Mouse (Mus musculus) spleen, embryonic (tissue): ENCODE measurements around the gene Traip.

Source experiments
- CTCF ChIA-PET: fragments of 350-600 bp; sonication (Branson Sonifier 250); formaldehyde crosslinking; loops from one replicate; lab custom pipeline; 2022; lab: Charles Lee

Gene Traip

DNA sequence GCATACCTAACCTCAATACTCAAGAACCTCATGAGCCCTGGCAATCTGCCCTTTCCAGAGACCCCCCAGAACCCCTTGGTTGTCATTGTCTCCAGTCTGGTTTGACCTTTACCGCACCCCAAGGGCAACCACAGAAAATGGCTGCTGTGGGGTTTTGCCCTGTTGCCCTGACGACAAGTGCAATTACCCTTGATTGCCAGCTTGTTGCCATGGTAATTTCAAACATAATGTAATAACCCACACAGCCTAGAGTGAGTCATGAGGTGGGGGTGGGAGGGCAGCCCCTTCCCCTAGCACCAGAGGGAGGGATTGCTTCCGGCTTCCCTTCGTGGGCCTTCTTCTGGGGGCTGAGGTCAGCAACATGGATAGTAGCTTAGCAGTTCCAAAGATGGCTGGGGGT, 17.7 kb upstream of the Traip start:
- CTCF ChIA-PET = no interaction called here

DNA sequence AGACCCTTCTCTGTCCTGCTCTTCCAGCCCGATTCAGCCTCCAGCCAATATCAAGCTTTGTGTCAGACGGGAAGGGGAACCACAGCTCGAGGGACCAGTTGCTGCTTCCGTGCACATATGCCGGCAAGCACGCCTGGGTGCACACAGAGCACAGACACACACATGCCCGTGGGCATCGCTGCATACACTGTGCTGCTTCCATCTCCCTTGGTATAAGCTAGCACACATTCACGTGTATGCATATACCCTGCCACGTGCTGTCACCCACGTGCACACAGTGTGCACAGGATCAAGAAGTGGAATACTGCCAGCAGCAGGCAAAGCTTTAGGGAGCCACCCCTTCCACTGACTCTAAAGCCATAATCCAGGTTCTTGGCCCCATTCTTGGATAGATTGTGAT, 15.8 kb upstream of the Traip start:
- CTCF ChIA-PET = no interaction called here

- CTCF ChIA-PET = no interaction called here
Measured at GRCm38 (mm10) chr9:107935374-107935773, 14.6 kb upstream of the Traip start, which contains the start of gene Camkv. Camkv (plus strand) TSS chr9:107935674.

DNA sequence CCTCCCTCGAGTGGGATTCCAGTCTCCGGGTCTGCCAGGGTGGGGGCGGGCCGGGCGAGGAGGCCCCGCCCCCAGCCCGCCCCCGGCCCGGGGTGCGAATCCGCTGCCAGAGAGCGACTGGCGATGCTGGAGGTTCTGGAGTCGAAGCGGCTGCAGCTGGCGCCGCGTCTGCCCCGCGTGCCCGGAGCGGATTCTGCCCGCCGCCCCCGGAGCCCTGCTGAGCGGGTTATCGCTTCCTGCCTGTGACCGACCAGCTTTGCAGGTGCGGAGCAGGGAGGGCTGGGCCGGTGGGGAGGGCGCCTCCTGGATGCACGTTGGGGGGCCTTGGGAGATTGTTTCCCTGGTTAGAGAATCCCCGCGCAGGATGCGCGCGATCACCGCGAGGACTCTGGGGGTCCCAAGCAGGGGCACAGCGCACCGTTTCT, 14.1 kb upstream of the Traip start:
- CTCF ChIA-PET = interaction anchor here (1.1 kb wide), 1 partner anchor 19 kb away, joined by 6 read pairs; no protein-coding TSS in a partner anchor

- CTCF ChIA-PET = interaction anchor here (1.1 kb wide), 1 partner anchor 19 kb away, joined by 6 read pairs; no protein-coding TSS in a partner anchor
Measured at GRCm38 (mm10) chr9:107936215-107936822, 13.6 kb upstream of the Traip start.

- CTCF ChIA-PET = interaction anchor here (1.1 kb wide), 1 partner anchor 18 kb away, joined by 6 read pairs; no protein-coding TSS in a partner anchor
Measured at GRCm38 (mm10) chr9:107936831-107937230, 13.1 kb upstream of the Traip start.

DNA sequence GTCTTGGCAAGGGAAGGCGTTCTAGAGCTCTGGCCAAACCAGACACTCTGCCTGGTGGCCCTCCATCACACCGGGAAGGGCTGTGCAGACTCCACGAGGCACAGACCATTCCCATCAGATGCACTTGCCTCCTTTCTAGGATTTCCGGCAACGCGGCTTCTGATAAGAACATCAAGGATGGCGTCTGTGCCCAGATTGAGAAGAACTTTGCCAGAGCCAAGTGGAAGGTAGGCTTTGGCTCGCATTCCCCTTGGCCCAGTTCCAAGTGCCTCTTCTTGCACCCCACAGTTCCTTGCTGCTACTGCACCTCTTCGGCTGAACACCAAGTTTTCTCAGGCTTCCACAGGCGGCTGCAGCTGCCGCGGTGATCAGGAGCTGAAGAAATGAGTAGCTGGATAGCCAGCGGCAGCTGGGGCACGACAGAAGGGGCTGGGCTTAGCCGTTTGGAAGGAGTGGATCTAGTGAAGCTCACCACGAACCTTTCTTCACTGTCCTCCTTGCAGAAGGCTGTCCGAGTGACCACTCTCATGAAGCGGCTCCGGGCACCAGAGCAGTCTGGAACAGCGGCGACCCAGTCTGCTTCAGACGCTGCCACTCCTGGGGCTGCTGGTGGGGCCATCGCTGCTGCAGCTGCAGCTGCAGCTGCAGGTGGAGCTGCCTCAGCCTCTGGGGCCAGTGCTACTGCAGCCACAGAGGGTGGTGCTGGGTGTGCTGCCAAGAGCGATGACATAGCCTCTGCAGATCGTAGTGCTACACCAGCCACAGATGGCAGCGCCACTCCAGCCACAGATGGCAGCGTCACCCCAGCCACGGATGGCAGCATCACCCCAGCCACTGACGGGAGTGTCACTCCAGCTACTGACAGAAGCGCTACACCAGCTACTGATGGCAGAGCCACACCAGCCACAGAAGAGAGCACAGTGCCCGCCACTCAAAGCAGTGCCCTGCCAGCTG, 2.4 kb upstream of the Traip start:
- CTCF ChIA-PET = interaction anchor here (1.0 kb wide), 1 partner anchor 43 kb away, joined by 3 read pairs; no protein-coding TSS in a partner anchor

DNA sequence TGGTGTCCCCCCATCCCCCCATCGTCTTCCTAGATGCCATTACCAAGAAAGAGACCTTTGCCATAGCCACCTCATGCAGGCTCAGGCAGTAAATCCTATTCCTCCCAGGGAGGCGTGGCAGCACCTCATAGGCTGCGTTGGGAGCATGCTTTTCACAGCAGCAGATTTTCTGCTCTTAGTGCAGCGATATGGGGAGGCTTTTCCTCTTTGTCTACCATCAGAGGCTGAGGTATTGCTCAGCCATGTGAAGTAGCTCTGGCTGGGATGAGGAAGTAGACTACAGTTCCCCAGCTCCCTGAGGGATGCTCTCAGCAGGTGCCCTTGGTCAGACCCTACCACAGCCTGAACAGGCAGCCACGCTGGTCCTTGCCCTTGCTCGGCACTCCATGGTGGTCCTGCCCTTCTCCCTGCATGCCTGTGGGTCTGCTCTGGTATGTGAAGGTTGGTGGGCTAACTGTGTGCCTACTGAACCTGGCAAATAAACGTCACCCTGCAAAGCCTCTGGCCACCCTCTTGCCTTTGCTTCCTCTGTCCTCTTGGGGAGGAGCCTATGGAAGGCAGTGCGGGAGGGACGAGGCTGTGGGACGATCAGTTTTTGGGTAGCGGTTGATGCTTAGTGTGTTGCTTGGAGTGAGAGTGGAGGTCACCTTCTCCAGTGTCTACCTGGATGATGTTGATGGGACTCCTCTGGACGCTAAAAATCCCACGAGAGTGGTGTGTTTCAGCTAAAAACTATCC, 583 bp upstream of the Traip start:
- CTCF ChIA-PET = interaction anchor here (0.8 kb wide), 1 partner anchor 55 kb away, joined by 3 read pairs; no protein-coding TSS in a partner anchor

DNA sequence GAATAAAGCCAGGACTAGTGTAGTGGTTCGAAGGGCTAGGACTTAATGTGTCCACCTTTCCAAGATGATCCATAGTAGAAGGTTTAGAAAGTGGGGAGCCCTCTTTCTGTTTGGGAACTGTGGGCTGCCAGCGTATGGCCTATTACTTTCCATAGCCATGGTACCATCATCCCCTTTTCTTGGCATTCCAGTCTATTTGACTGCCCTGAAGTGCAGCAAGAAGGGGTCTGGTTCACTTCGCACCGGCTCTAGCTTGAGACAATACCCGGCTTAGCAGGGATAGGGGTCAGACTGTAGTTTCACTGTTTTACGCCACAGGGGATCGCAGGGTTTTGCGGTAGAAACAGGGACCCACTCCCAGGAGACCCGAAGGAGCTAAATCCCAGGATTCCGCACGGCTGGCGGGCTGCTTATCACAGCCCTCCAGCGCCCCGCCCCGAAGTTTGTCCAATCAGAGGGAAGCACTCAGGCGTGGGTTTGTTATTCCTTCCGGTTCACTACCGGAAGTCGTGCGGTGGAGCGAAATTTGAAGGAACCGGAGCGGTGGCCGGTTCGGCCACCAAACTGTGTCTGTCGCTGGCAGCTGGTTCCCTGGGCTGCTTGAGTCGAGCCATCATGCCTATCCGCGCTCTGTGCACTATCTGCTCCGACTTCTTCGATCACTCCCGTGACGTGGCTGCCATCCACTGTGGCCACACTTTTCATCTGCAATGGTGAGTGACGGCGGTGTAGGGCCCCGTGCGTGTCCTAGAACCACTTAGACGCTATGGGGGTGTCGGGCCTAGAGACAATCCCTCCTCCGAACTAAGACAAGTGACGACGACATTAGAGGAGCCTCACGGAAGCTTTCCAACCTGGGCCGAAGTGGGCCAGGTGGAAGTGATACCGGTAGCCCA, 772 bp downstream of the Traip start:
- CTCF ChIA-PET = interaction anchor here (1.6 kb wide), 1 partner anchor 11 kb away, joined by 3 read pairs; no protein-coding TSS in a partner anchor

DNA sequence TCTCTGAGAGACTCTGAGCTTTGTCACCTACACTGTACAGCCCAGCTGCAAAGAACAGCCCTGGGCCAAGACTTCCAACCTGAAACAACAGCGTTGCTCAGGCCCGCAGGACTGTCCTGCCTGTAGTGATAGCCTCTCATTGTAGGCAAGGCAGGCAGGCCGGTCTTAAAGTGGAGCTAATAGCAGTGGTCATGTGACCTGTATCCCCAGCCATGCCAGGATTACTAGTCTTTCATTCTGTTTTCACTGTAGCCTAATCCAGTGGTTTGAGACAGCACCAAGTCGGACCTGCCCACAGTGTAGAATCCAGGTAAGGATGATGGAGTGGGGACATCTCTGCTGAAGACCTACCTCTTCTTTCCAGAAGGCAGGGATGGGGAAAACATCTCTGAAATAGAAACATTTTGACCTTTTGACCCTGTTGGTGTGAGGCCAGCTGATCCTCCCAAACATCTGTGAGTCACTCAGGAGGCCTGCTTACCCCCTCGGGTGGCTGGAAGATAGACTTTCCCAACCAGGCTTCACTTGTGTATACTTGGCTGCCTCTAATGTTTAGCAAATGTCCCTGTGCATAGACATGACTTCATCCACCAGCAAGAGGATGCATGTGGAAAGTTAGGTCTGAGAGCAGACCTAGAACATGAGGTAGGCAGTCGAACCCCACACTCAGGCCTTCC, 5.8 kb downstream of the Traip start:
- CTCF ChIA-PET = interaction anchor here (0.8 kb wide), 1 partner anchor 20 kb away, joined by 6 read pairs; no protein-coding TSS in a partner anchor

DNA sequence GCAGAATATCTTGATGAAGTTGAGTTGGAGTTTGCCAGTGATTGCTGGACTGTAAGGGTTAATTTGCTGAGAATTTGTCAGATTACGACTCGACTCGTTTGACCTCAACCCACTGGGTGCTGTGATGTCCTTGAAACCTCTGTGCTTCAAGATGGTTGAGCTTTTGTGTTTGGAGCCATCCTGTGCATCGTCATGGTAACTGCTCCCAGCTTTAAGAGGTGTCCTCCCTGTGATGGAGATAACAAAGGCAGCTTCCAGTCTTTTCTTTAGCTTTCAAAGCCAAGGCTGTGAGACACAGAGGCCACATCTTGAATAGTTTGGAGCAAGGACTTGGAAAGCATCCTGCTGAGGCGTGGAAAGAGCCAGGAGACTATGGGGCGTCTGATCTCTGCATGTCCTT, 7.2 kb downstream of the Traip start:
- CTCF ChIA-PET = interaction anchor here (0.8 kb wide), 1 partner anchor 65 kb away, joined by 3 read pairs; no protein-coding TSS in a partner anchor

GRCm38 (mm10) chr9:107959896-107960295, 10.0 kb downstream of the Traip start:
- CTCF ChIA-PET = no interaction called here

DNA sequence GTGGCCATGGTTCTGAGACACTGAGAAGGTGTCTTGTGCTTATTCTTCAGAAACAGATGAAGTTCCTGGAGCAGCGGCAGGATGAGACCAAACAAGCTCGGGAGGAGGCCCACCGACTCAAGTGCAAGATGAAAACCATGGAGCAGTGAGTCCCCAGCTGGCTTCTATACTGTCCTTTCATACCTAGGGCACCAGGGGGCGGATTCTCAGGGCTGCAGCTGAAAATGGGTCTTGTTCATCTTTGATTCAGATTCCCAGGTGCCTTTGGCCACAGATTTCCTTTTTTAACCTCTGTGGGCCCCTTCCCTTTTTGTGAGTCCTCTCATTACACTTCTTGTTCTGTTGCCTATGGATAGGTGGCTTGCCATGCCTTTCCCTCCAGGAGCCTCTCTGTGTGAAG, 11.0 kb downstream of the Traip start:
- CTCF ChIA-PET = interaction anchor here (1.0 to 1.1 kb wide), 2 partner anchors 10 to 27 kb away, joined by 3 read pairs; no protein-coding TSS in a partner anchor

- CTCF ChIA-PET = interaction anchor here (1.0 to 1.1 kb wide), 2 partner anchors 10 to 26 kb away, joined by 3 read pairs; no protein-coding TSS in a partner anchor
Measured at GRCm38 (mm10) chr9:107961351-107961762, 11.4 kb downstream of the Traip start.

- CTCF ChIA-PET = interaction anchor here (1.0 to 1.1 kb wide), 2 partner anchors 11 to 26 kb away, joined by 3 read pairs; no protein-coding TSS in a partner anchor
Measured at GRCm38 (mm10) chr9:107961881-107962280, 11.9 kb downstream of the Traip start.

DNA sequence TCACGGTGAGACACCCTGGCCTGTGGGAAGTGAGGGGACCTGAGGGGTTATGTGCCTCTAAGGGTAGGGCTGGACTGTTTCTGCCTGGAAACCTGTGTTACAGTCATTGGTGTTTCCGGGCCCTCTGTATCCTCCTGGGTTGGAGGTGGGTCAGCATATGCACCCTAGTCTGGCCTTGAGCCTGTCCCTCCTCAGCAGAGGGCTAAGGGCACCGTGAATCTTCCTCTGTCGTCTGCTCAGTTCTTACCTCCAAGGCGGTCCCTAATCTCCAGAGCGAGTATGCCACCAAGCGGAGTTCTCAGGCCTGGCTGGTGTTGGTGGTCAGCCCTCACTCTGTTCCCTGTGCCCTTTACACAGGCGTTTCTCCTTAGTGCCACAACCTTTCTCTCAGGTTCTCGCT, 13.0 kb downstream of the Traip start:
- CTCF ChIA-PET = no interaction called here

- CTCF ChIA-PET = interaction anchor here (0.6 to 1.4 kb wide), 2 partner anchors 88 kb away, joined by 4 to 6 read pairs; no protein-coding TSS in a partner anchor
Measured at GRCm38 (mm10) chr9:107963700-107964099, 13.8 kb downstream of the Traip start.

DNA sequence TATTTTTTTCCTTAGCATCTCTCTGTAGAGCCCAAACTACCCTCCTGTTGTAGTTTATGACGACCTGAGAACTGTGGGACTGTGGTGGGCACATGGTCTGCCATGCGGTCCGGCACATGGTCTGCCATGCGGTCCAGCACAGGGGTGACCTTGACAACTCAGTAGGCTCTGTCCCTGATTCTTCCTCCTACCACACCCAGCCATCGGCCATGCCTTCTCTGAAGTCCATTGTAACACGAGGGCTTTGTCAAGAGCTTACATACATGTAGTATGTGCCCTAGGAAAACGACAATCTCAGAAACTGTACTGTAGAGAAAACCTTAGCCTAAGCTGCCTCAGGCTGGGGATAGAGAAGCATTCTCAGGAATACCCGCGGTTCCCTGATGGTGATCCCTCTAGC, 14.7 kb downstream of the Traip start:
- CTCF ChIA-PET = interaction anchor here (1.4 kb wide), 1 partner anchor 87 kb away, joined by 4 read pairs; no protein-coding TSS in a partner anchor

GRCm38 (mm10) chr9:107966676-107967075, 16.7 kb downstream of the Traip start:
- CTCF ChIA-PET = no interaction called here
